Mouse (Mus musculus) erythroblast, embryonic 14.5 days (primary cell): ENCODE results near the gene Mtus2.

Experiments used
- GATA1 ChIP-seq: IDR thresholded peaks from 2 replicates; pipeline ENCODE4 v1.6.1; 2012; ENCODE audit warnings: low read length, inconsistent platforms, mixed read lengths
- TAL1 ChIP-seq: IDR thresholded peaks from 3 replicates; pipeline ENCODE4 v1.6.1; 2012; ENCODE audit warnings: low read length, inconsistent platforms, mixed read lengths

DNA sequence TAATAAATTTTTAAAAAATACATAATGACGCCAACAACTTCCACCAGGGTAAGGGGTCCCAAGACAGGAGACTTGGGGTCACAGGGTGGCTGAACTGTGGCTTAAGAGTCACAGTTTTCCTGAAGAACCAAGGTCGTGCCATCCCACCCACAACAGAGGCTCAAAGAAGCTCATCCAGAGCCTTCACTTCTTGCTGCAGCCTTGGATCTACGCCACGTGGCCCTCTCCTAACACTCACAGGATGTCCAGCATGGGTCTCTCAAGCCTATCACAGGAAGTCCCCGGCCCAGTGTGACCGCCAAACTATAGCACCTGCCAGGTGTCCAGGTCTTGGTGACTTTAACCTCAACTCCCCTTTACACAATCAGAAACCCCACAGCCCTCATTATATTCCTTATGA is 400.0 kb downstream of the Mtus2 start:
- no peak for TF ChIP-seq GATA1
- no peak for TF ChIP-seq TAL1
